Mouse (Mus musculus) cerebellum, adult 2 months (tissue): Measurements from ENCODE around the gene Pipox.

Experiments
- CTCF ChIP-seq: fragments of 200-500 bp; IDR thresholded peaks from 2 replicates; pipeline ENCODE4 v1.5.1; 2011; ENCODE audit warnings: low read depth, mild to moderate bottlenecking, control low read depth, low read length, moderate library complexity, borderline replicate concordance; ENCODE audit not compliant: insufficient read depth
- POLR2A ChIP-seq: fragments of 200-500 bp; IDR thresholded peaks from 2 replicates; pipeline ENCODE4 v1.6.1; 2011; ENCODE audit warnings: low read length, control low read depth, borderline replicate concordance; ENCODE audit not compliant: insufficient read depth

DNA sequence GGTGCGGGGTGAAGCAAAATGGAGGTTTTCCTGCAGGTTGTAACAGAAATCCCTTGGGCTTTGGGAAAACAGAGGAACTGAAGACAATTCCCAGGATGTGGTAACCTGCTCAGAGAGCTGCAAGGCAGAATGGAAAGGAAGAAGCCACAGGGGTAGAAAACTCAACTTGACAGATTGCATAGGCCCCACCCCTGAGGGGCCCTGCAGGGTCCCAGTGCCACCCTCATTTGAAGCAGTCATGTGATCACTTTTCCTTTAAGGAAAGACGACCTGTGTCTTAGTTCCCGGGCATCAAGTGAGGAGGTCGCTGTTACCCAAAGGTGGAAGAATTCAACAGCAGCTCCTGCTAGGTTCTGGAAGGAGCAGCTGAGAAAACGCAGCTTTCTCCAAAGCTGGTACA lies 1.0 kb downstream of the Pipox start:
- TF ChIP-seq POLR2A (no peak), CTCF (no peak)
